ENCODE assay signal across 33 mouse cellular contexts in the genomic region with DNA sequence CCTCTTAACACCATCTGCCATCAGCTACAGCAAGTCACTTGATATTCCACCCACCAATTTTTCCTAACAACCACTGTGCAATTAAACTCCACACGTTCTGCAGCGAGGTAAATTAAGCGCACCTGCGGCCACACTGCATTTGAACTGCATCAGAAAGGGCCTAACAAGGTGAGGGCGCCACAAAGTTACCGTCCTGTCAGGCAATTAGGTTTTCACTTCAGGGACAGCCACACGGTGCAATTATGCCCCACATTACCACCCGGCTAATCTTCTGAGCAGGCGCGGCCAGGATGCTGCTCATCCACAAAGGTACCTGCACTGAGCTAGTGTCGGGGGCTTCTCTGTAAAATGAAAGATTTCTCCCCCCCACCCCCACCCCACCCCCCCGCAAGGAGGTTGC.
DNase-seq lines count a peak whose midpoint lies in the region; ATAC-seq and TF ChIP-seq lines count a peak whose summit lies in the region.
"Had no signal": no experiment of that assay in that cellular context is flagged by ENCODE, and none has a peak within 500 bp of the region (broad histone marks: within the 10 kb centered on the region; RNA-seq: fewer than 3 reads in every experiment).

No protein-coding gene starts in this region.

- H3K9ac ChIP-seq in hindbrain, embryonic 13.5 days, result peak overlapping the region; percentile 65
- no peak overlapping the region for H3K9ac ChIP-seq in midbrain, embryonic 14.5 days (replicated peaks; ENCODE audit: low read length)
- no peak overlapping the region for H3K9ac ChIP-seq in midbrain, postnatal 0 days (replicated peaks; ENCODE audit: low read length, poor library complexity, severe bottlenecking)
- H3K9ac ChIP-seq in hindbrain, embryonic 15.5 days, result no peak overlapping the region
- no peak overlapping the region for H3K9ac ChIP-seq in neural tube, embryonic 15.5 days (replicated peaks)
- H3K9ac ChIP-seq in forebrain, embryonic 11.5 days (ENCODE audit: low read length), result no peak overlapping the region
- H3K9ac ChIP-seq: embryonic facial prominence, embryonic 13.5 days; heart, embryonic 13.5 days; limb, embryonic 15.5 days; liver, embryonic 13.5 days; stomach, embryonic 15.5 days had no signal

- H3K4me1 ChIP-seq in hindbrain, embryonic 13.5 days (replicated peaks), result peaks cover 61% of the 10 kb centered on the region
- H3K4me1 ChIP-seq in hindbrain, embryonic 10.5 days (replicated peaks), result peaks cover 46% of the 10 kb centered on the region
- H3K4me1 ChIP-seq in midbrain, embryonic 14.5 days (ENCODE audit: control insufficient read depth, insufficient read depth, low read length), result peaks cover 52% of the 10 kb centered on the region
- peaks cover 7% of the 10 kb centered on the region; the same call in 1 of the 2 replicates for H3K4me1 ChIP-seq in midbrain, postnatal 0 days (ENCODE audit: insufficient read depth, low read length)
- H3K4me1 ChIP-seq in hindbrain, embryonic 15.5 days (replicated peaks), result peaks cover 58% of the 10 kb centered on the region
- H3K4me1 ChIP-seq in neural tube, embryonic 15.5 days, result peaks cover 49% of the 10 kb centered on the region
- peaks cover 14% of the 10 kb centered on the region for H3K4me1 ChIP-seq in forebrain, embryonic 11.5 days (replicated peaks; ENCODE audit: control insufficient read depth, insufficient read depth, low read length)
- H3K4me1 ChIP-seq: heart, embryonic 13.5 days; liver, embryonic 13.5 days; megakaryocyte, embryonic 14.5 days; stomach, embryonic 15.5 days had no signal

- H3K36me3 ChIP-seq in hindbrain, embryonic 13.5 days, result peaks cover 19% of the 10 kb centered on the region
- H3K36me3 ChIP-seq in hindbrain, embryonic 10.5 days, result peaks cover 22% of the 10 kb centered on the region
- peaks cover 19% of the 10 kb centered on the region for H3K36me3 ChIP-seq in midbrain, embryonic 14.5 days (ENCODE audit: control insufficient read depth, insufficient read depth, low read length)
- H3K36me3 ChIP-seq in midbrain, postnatal 0 days (ENCODE audit: insufficient read depth, low read length), result no peaks in the 10 kb centered on the region
- no peaks in the 10 kb centered on the region for H3K36me3 ChIP-seq in hindbrain, embryonic 15.5 days
- peaks cover 6% of the 10 kb centered on the region; the same call in 1 of the 2 replicates for H3K36me3 ChIP-seq in neural tube, embryonic 15.5 days
- no peaks in the 10 kb centered on the region for H3K36me3 ChIP-seq in forebrain, embryonic 11.5 days (ENCODE audit: control insufficient read depth, insufficient read depth, low read length)
- H3K36me3 ChIP-seq: heart, embryonic 13.5 days; liver, embryonic 13.5 days; stomach, embryonic 15.5 days had no signal

- H3K4me3 ChIP-seq in hindbrain, embryonic 13.5 days, result no peak overlapping the region
- H3K4me3 ChIP-seq in hindbrain, embryonic 10.5 days, result no peak overlapping the region
- no peak overlapping the region for H3K4me3 ChIP-seq in midbrain, embryonic 14.5 days (replicated peaks; ENCODE audit: low read depth, low read length)
- H3K4me3 ChIP-seq in midbrain, postnatal 0 days (ENCODE audit: low read depth, low read length), result no peak overlapping the region
- no peak overlapping the region for H3K4me3 ChIP-seq in hindbrain, embryonic 15.5 days
- H3K4me3 ChIP-seq in neural tube, embryonic 15.5 days (replicated peaks), result no peak overlapping the region
- H3K4me3 ChIP-seq in forebrain, embryonic 11.5 days (ENCODE audit: low read depth, low read length), result no peak overlapping the region
- H3K4me3 ChIP-seq: embryonic facial prominence, embryonic 13.5 days; gastrocnemius, adult 2 months; heart, embryonic 13.5 days; limb, embryonic 15.5 days; liver, embryonic 13.5 days; megakaryocyte, embryonic 14.5 days; neural tube, embryonic 12.5 days; stomach, embryonic 15.5 days had no signal

- H3K27me3 ChIP-seq in hindbrain, embryonic 13.5 days, result 0 out of 2 replicates have a peak, but pooled peaks cover 4% of the 10 kb centered on the region
- H3K27me3 ChIP-seq in hindbrain, embryonic 10.5 days (ENCODE audit: insufficient read depth, poor library complexity, severe bottlenecking), result no peaks in the 10 kb centered on the region; the same call in 1 of the 2 replicates
- no peaks in the 10 kb centered on the region for H3K27me3 ChIP-seq in midbrain, embryonic 14.5 days (ENCODE audit: control insufficient read depth, insufficient read depth, low read length)
- H3K27me3 ChIP-seq in midbrain, postnatal 0 days (ENCODE audit: insufficient read depth, low read length), result no peaks in the 10 kb centered on the region
- no peaks in the 10 kb centered on the region for H3K27me3 ChIP-seq in hindbrain, embryonic 15.5 days
- H3K27me3 ChIP-seq in neural tube, embryonic 15.5 days (replicated peaks), result no peaks in the 10 kb centered on the region
- peaks cover 14% of the 10 kb centered on the region; the same call in 1 of the 2 replicates for H3K27me3 ChIP-seq in forebrain, embryonic 11.5 days (ENCODE audit: control insufficient read depth, insufficient read depth, low read length)
- H3K27me3 ChIP-seq: neural tube, embryonic 12.5 days had no signal

- DNase-seq in hindbrain, embryonic 10.5 days (ENCODE audit: low spot score), result no peak
- DNase-seq in midbrain, embryonic 14.5 days, result no peak
- DNase-seq in midbrain, postnatal 0 days (ENCODE audit: low spot score), result no peak
- no peak for DNase-seq in forebrain, embryonic 11.5 days (ENCODE audit: low spot score)
- DNase-seq: adrenal gland, postnatal 14 days; cerebellum, adult 11-12 months; cerebellum, adult 9-11 months; embryo, embryonic 11 days; gastrocnemius, adult 2 months; gastrocnemius, postnatal 36 days; heart, adult 18-20 months; heart, postnatal 10 days; kidney, adult 8-10 months; liver, embryonic 13.5 days; lung, adult 18-20 months; lung, postnatal 4 days; retina, postnatal 1 day; right cerebral cortex, postnatal 14 days; thymus, postnatal 14 days had no signal

- no peak overlapping the region for H3K4me2 ChIP-seq in hindbrain, embryonic 13.5 days
- no peak overlapping the region for H3K4me2 ChIP-seq in midbrain, embryonic 14.5 days (ENCODE audit: low read length)
- H3K4me2 ChIP-seq in midbrain, postnatal 0 days (ENCODE audit: low read depth, low read length, poor library complexity, severe bottlenecking), result no peak overlapping the region
- no peak overlapping the region for H3K4me2 ChIP-seq in hindbrain, embryonic 15.5 days
- H3K4me2 ChIP-seq in neural tube, embryonic 15.5 days, result no peak overlapping the region
- H3K4me2 ChIP-seq in forebrain, embryonic 11.5 days (ENCODE audit: low read depth, low read length, severe bottlenecking), result no peak overlapping the region
- H3K4me2 ChIP-seq: embryonic facial prominence, embryonic 13.5 days; heart, embryonic 13.5 days; limb, embryonic 15.5 days; liver, embryonic 13.5 days; neural tube, embryonic 12.5 days; stomach, embryonic 15.5 days had no signal

- no peak for TF ChIP-seq CTCF in midbrain, postnatal 0 days (IDR thresholded peaks at IDR 0.05)

- peak overlapping the region; percentile 88 for H3K27ac ChIP-seq in hindbrain, embryonic 13.5 days
- H3K27ac ChIP-seq in hindbrain, embryonic 10.5 days, result no peak overlapping the region
- peak overlapping the region; percentile 70 for H3K27ac ChIP-seq in midbrain, embryonic 14.5 days (replicated peaks; ENCODE audit: low read depth, low read length)
- no peak overlapping the region for H3K27ac ChIP-seq in midbrain, postnatal 0 days (ENCODE audit: low read depth, low read length)
- peak overlapping the region; percentile 83 for H3K27ac ChIP-seq in hindbrain, embryonic 15.5 days (replicated peaks)
- peak overlapping the region; percentile 83 for H3K27ac ChIP-seq in neural tube, embryonic 15.5 days (replicated peaks)
- H3K27ac ChIP-seq in forebrain, embryonic 11.5 days (ENCODE audit: low read depth, low read length), result no peak overlapping the region
- H3K27ac ChIP-seq: embryonic facial prominence, embryonic 13.5 days; gastrocnemius, adult 2 months; heart, embryonic 13.5 days; kidney, postnatal 0 days; limb, embryonic 15.5 days; liver, embryonic 13.5 days; stomach, embryonic 15.5 days had no signal

- ATAC-seq in hindbrain, embryonic 13.5 days (ENCODE audit: low FRiP score), result no peak
- no peak for ATAC-seq in midbrain, embryonic 14.5 days (ENCODE audit: low FRiP score, low TSS enrichment)
- ATAC-seq in midbrain, postnatal 0 days (ENCODE audit: low FRiP score), result no peak
- ATAC-seq in hindbrain, embryonic 15.5 days (ENCODE audit: low FRiP score, low read depth), result no peak
- ATAC-seq in neural tube, embryonic 15.5 days (ENCODE audit: low FRiP score), result no peak
- no peak for ATAC-seq in forebrain, embryonic 11.5 days (replicated peaks; ENCODE audit: low FRiP score)
- ATAC-seq: CD4-positive, CD25-positive, alpha-beta regulatory T cell, adult 4 months; forebrain, embryonic 14.5 days; intestine, embryonic 16.5 days; lung, postnatal 0 days had no signal

- WGBS in hindbrain, embryonic 13.5 days, result 58% methylated on average over 12 of the region's 12 CpGs
- WGBS in hindbrain, embryonic 10.5 days, result 79% methylated on average over 12 of the region's 12 CpGs
- WGBS in midbrain, embryonic 14.5 days, result 53% methylated on average over 12 of the region's 12 CpGs
- WGBS in midbrain, postnatal 0 days, result 49% methylated on average over 12 of the region's 12 CpGs
- WGBS in hindbrain, embryonic 15.5 days, result 41% methylated on average over 12 of the region's 12 CpGs
- 25% methylated on average over 12 of the region's 12 CpGs for WGBS in neural tube, embryonic 15.5 days
- WGBS in forebrain, embryonic 11.5 days, result 58% methylated on average over 12 of the region's 12 CpGs

- no peaks in the 10 kb centered on the region for H3K9me3 ChIP-seq in hindbrain, embryonic 13.5 days
- no peaks in the 10 kb centered on the region for H3K9me3 ChIP-seq in hindbrain, embryonic 10.5 days
- H3K9me3 ChIP-seq in midbrain, embryonic 14.5 days (ENCODE audit: control insufficient read depth, low read length), result no peaks in the 10 kb centered on the region
- no peaks in the 10 kb centered on the region for H3K9me3 ChIP-seq in midbrain, postnatal 0 days (ENCODE audit: low read length)
- no peaks in the 10 kb centered on the region for H3K9me3 ChIP-seq in hindbrain, embryonic 15.5 days
- no peaks in the 10 kb centered on the region for H3K9me3 ChIP-seq in neural tube, embryonic 15.5 days (replicated peaks)
- no peaks in the 10 kb centered on the region for H3K9me3 ChIP-seq in forebrain, embryonic 11.5 days (ENCODE audit: control insufficient read depth, low read length)
- H3K9me3 ChIP-seq: embryonic facial prominence, embryonic 13.5 days; heart, embryonic 13.5 days; limb, embryonic 15.5 days; liver, embryonic 13.5 days; megakaryocyte, embryonic 14.5 days; neural tube, embryonic 12.5 days; stomach, embryonic 15.5 days had no signal

Comparison
In these comparisons a context has a peak if more than half of its experiments do, and no peak if none do; other contexts are left out.
1. H3K27ac ChIP-seq: peak in hindbrain, embryonic 13.5 days (single experiment), midbrain, embryonic 14.5 days (single experiment), hindbrain, embryonic 15.5 days (single experiment) and neural tube, embryonic 15.5 days (single experiment); none in hindbrain, embryonic 10.5 days (single experiment), midbrain, postnatal 0 days (single experiment) and forebrain, embryonic 11.5 days (single experiment).